Mouse (Mus musculus) brown adipose tissue, adult 24 weeks (tissue): ENCODE data around the gene Acot6. TPM values are rescaled to one million over a fixed set of nuclear protein-coding genes. Genes with fewer than 3 reads are reported as not detected.

Source experiments
- H3K27ac ChIP-seq: fragments of 200-500 bp; replicated peaks from 2 replicates; pipeline ENCODE4 v1.5.1; 2012; ENCODE audit warnings: low read depth, mild to moderate bottlenecking, low read length
- H3K4me1 ChIP-seq: fragments of 200-500 bp; 2 replicates; pipeline ENCODE4 v1.6.1; 2012; ENCODE audit warnings: low read length, mixed read lengths; ENCODE audit not compliant: control insufficient read depth, insufficient read depth, insufficient read length
- H3K4me3 ChIP-seq: fragments of 200-500 bp; 2 replicates; pipeline ENCODE4 v1.5.1; 2012; ENCODE audit warnings: low read depth, mild to moderate bottlenecking, low read length, moderate library complexity; ENCODE audit not compliant: insufficient read depth
- polyA plus RNA-seq: library from polyadenylated mRNA; stranded (reverse); fragments of >200 nt; gene quantifications from 2 replicates; pipeline ENCODE4 v1.2.4, GENCODE M21; 2012; ENCODE audit not compliant: missing spikeins, insufficient read depth, insufficient read length

The Acot6 gene
- polyA plus RNA-seq, 1 experiment = 3.3 TPM

GRCm38 (mm10) chr12:84153414-84153813 is 53.0 kb downstream of the Acot6 start:
- H3K4me1 ChIP-seq = peaks cover 3% of the 10 kb centered on the region; the same call in 1 of the 2 replicates
- H3K4me3 ChIP-seq = no peak overlapping the region
- H3K27ac ChIP-seq = no peak overlapping the region

GRCm38 (mm10) chr12:84154786-84155522 is 54.5 kb downstream of the Acot6 start:
- Histone ChIP-seq H3K4me3 (no peak overlapping the region), H3K27ac (peak overlapping the region; percentile 55), H3K4me1 (peaks cover 3% of the 10 kb centered on the region; the same call in 1 of the 2 replicates)

- no peak overlapping the region for H3K4me3 ChIP-seq
- H3K4me1 ChIP-seq = peaks cover 3% of the 10 kb centered on the region; the same call in 1 of the 2 replicates
- peak overlapping the region; percentile 55 for H3K27ac ChIP-seq
Observed at GRCm38 (mm10) chr12:84155523-84155871, 55.0 kb downstream of the Acot6 start.

GRCm38 (mm10) chr12:84156210-84156609 is 55.8 kb downstream of the Acot6 start:
- Histone ChIP-seq H3K4me3 (no peak overlapping the region), H3K4me1 (peaks cover 3% of the 10 kb centered on the region; the same call in 1 of the 2 replicates), H3K27ac (no peak overlapping the region)

GRCm38 (mm10) chr12:84158156-84158555 is 57.7 kb downstream of the Acot6 start:
- H3K4me1 ChIP-seq = peaks cover 3% of the 10 kb centered on the region; the same call in 1 of the 2 replicates
- no peak overlapping the region for H3K27ac ChIP-seq
- H3K4me3 ChIP-seq = no peak overlapping the region

- H3K27ac ChIP-seq = no peak overlapping the region
- peaks cover 6% of the 10 kb centered on the region for H3K4me1 ChIP-seq
- no peak overlapping the region for H3K4me3 ChIP-seq
Observed at GRCm38 (mm10) chr12:84160491-84160890, 60.0 kb downstream of the Acot6 start.

Other genes starting within 250 kb of the Acot6 start
- 11.9 and 13.3 TPM in 2 replicates for gene Numb, start 178.7 kb upstream of the Acot6 start, polyA plus RNA-seq
- gene Riox1, start 150.0 kb upstream of the Acot6 start, polyA plus RNA-seq = 1.3 and 2.3 TPM in 2 replicates
- not detected in 2 replicates for gene Heatr4, start 115.8 kb upstream of the Acot6 start, polyA plus RNA-seq
- 58.8 and 67.3 TPM in 2 replicates for gene Acot2, start 112.8 kb upstream of the Acot6 start, polyA plus RNA-seq
- gene Acot1, start 91.2 kb upstream of the Acot6 start, polyA plus RNA-seq = 5.2 TPM in 1 of 2 replicates, not detected in the other
- gene Acot4, start 62.3 kb upstream of the Acot6 start, polyA plus RNA-seq = 1.5 and 2.8 TPM in 2 replicates
- not detected in 2 replicates for gene Gm49366, start 61.7 kb upstream of the Acot6 start, polyA plus RNA-seq
- not detected in 2 replicates for gene Acot3, start 48.5 kb upstream of the Acot6 start, polyA plus RNA-seq
- gene Acot5, start 31.3 kb upstream of the Acot6 start, polyA plus RNA-seq = not detected in 2 replicates
- 2.5 and 3.5 TPM in 2 replicates for gene Dnal1, start 13.7 kb downstream of the Acot6 start, polyA plus RNA-seq
- not detected in 2 replicates for gene Pnma1, start 47.8 kb downstream of the Acot6 start, polyA plus RNA-seq
- 6.9 and 9.5 TPM in 2 replicates for gene Elmsan1, start 118.2 kb downstream of the Acot6 start, polyA plus RNA-seq
- gene Ptgr2, start 184.6 kb downstream of the Acot6 start, polyA plus RNA-seq = 253 and 299 TPM in 2 replicates
- gene Zfp410, start 216.2 kb downstream of the Acot6 start, polyA plus RNA-seq = 11.5 and 15.7 TPM in 2 replicates